Mouse (Mus musculus) neural tube, embryonic 15.5 days (tissue): ENCODE measurements around the gene Cela2a. TPM values are rescaled to one million over a fixed set of nuclear protein-coding genes. Genes with fewer than 3 reads are reported as not detected.

Source experiments
- ATAC-seq: fragments of 200-750 bp; cut with Nextera tagmentation; 2 replicates; pipeline ENCODE4 v1.8.0; 2017; ENCODE audit warnings: mild to moderate bottlenecking, moderate TSS enrichment, moderate library complexity; ENCODE audit not compliant: low FRiP score
- H3K27ac ChIP-seq: fragments of 300-500 bp; sonication (generic); replicated peaks from 2 replicates; pipeline ENCODE4 v1.5.1; 2015; ENCODE audit warnings: mild to moderate bottlenecking, inconsistent platforms
- H3K27me3 ChIP-seq: fragments of 300-500 bp; sonication (generic); replicated peaks from 2 replicates; pipeline ENCODE4 v1.6.1; 2015; ENCODE audit warnings: inconsistent platforms
- H3K36me3 ChIP-seq: fragments of 300-500 bp; sonication (generic); 2 replicates; pipeline ENCODE4 v1.6.1; 2015; ENCODE audit warnings: inconsistent platforms
- H3K4me1 ChIP-seq: fragments of 300-500 bp; sonication (generic); 2 replicates; pipeline ENCODE4 v1.6.1; 2015; ENCODE audit warnings: inconsistent platforms
- H3K4me2 ChIP-seq: fragments of 300-500 bp; sonication (generic); 2 replicates; pipeline ENCODE4 v1.6.1; 2015; ENCODE audit warnings: inconsistent platforms, mild to moderate bottlenecking, moderate library complexity
- H3K4me3 ChIP-seq: fragments of 300-500 bp; sonication (generic); replicated peaks from 2 replicates; pipeline ENCODE4 v1.5.1; 2015; ENCODE audit warnings: mild to moderate bottlenecking, inconsistent platforms
- H3K9ac ChIP-seq: fragments of 300-500 bp; sonication (generic); replicated peaks from 2 replicates; pipeline ENCODE4 v1.6.1; 2015; ENCODE audit warnings: mild to moderate bottlenecking, inconsistent platforms
- H3K9me3 ChIP-seq: fragments of 300-500 bp; sonication (generic); replicated peaks from 2 replicates; pipeline ENCODE4 v1.6.1; 2016; ENCODE audit warnings: inconsistent platforms
- WGBS: fragments of 180-500 bp; shearing (Covaris S2); methylation state at CpG from one replicate; pipeline ENCODE4 v1.1.7; 2015; ENCODE audit warnings: mixed read lengths; 5-methylcytosine and 5-hydroxymethylcytosine counted together
- polyA plus RNA-seq: library from polyadenylated mRNA; unstranded; fragments of >200 nt; fragmentation: Nextera tagmentation; extraction: Ambion mirVana; gene quantifications from 2 replicates; pipeline ENCODE4 v1.2.1, GENCODE M21; 2015

Cela2a gene
- polyA plus RNA-seq, result 1.3 TPM in 1 of 2 replicates, not detected in the other

DNA sequence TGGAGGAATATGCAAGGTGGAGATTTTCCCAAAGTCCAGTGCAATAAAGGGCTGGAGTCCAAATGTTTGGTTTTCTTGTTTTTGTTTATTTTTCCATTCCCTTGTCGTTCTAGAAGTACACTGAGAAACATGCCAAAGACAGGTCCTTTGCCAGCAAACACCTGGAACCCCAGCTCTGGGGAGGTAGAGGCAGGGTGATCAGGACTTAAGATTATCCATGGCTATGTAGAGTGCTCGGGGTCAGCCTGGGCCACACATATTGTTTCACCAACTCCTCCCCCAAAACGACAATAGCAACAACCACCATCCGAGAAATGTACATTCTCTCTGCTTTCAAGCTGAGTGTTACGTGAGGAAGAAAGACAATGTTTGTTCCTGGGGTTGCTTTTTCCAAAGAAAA, at the start of gene Cela2a:
Cela2a (minus strand) TSS at position 101 of the 400 bp plus-strand sequence.
- Histone ChIP-seq H3K9me3 (no peaks in the 10 kb centered on the region), H3K27ac (no peak within 1 kb of the TSS), H3K4me1 (no peaks in the 10 kb centered on the region), H3K9ac (no peak within 1 kb of the TSS), H3K27me3 (no peaks in the 10 kb centered on the region), H3K36me3 (no peaks in the 10 kb centered on the region), H3K4me2 (no peak within 1 kb of the TSS), H3K4me3 (no peak within 1 kb of the TSS)
- 56% methylated on average over 5 of the region's 5 CpGs for whole genome bisulfite sequencing
- no peak for ATAC-seq

DNA sequence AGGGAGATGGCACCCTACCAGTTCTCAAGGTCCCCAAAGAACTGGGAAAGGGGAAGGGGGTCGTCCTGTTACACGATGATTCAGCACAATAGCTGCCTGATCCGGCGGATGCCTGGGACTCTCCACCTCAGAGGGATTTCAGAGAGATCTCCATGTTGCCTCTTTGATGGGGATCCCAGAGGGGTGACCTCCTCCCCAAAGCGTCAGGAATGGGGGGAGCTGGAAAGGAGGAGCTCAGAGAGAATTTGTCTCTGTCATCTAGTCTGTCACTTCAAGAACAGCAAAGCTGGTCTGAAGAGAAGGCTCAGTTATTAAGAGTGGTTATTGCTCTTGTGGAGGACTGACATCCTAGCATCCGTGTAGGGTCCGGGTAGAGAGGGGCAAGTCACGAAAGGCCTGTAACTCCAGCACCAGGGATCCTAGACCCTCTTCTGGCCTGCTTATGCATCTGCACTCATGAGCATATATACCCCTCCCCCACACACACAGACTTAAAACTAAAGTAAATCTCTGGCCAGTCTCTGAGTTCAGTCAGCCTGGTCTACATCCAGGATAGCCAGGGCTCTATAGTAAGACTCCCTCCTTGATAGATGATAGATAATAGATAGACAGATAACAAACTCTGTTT, 49.6 kb upstream of the Cela2a start:
- Histone ChIP-seq H3K36me3 (no peaks in the 10 kb centered on the region), H3K4me1 (peaks cover 43% of the 10 kb centered on the region), H3K9ac (peak overlapping the region; percentile 72), H3K27me3 (no peaks in the 10 kb centered on the region), H3K27ac (peak overlapping the region; percentile 72), H3K9me3 (no peaks in the 10 kb centered on the region), H3K4me3 (peak overlapping the region; percentile 66), H3K4me2 (peak overlapping the region; percentile 75)
- peak; percentile 17; the same call in 1 of the 2 replicates for ATAC-seq
- 12% methylated on average over 8 of the region's 8 CpGs for WGBS

DNA sequence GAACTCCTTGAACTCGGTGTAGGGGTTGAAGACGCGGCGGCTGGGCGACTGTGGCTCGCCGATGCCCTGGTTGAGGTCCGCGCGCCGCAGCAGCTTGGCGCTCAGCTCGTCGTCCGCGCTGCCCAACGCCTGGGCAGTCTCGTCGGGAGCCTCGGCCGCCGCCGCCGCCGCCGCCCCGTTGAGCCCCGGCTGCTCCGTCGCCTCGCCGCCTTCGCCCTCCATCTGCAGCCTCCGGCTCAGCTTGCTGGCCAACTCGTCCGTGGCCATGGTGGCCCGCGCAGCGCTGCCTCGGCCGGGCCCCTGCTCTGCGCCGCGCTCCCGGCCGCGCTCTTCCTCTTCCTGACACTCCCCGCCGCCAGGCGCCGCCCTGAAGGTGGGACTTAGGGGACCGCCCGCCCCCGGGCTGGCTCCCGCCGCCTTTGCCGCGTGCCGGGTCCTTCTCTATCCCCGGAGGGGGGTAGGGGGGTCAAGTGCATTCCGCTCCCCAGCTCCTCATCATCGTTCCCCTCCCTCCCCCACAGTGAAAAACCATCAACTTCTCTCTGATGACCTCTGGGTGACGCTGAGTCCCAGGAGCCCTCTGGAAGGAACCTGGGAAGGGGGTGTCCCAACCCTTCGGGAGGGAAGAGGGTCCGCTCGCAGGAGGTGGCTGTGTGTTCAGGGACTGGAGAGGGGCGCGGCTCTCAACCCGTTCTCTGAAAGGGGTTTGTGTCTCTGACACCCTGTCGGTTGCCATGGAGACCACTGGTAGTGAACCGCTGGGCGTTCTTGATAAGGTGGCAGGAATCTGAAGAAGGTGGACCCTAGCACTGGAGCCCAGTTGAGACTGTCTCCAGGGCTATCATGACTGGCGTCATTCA, 48.9 kb upstream of the Cela2a start, which contains the start of gene Efhd2:
Efhd2 (minus strand) TSS at position 320 of the 860 bp plus-strand sequence.
- H3K4me3 ChIP-seq, result peak within 1 kb of the TSS; percentile 66
- H3K36me3 ChIP-seq, result no peaks in the 10 kb centered on the region
- peak; percentile 90 for ATAC-seq
- peak within 1 kb of the TSS; percentile 72 for H3K27ac ChIP-seq
- peaks cover 50% of the 10 kb centered on the region for H3K4me1 ChIP-seq
- H3K27me3 ChIP-seq, result no peaks in the 10 kb centered on the region
- no peaks in the 10 kb centered on the region for H3K9me3 ChIP-seq
- H3K4me2 ChIP-seq, result peak within 1 kb of the TSS; percentile 75
- H3K9ac ChIP-seq, result peak within 1 kb of the TSS; percentile 72
- WGBS, result under 1% methylated on average over 59 of the region's 73 CpGs

- H3K4me3 ChIP-seq, result peak overlapping the region; percentile 66
- no peaks in the 10 kb centered on the region for H3K9me3 ChIP-seq
- H3K4me2 ChIP-seq, result peak overlapping the region; percentile 75
- H3K4me1 ChIP-seq, result peaks cover 56% of the 10 kb centered on the region
- peak overlapping the region; percentile 72 for H3K9ac ChIP-seq
- no peaks in the 10 kb centered on the region for H3K36me3 ChIP-seq
- peak overlapping the region; percentile 72; the same call in 1 of the 2 replicates for H3K27ac ChIP-seq
- H3K27me3 ChIP-seq, result no peaks in the 10 kb centered on the region
- peak; percentile 28 for ATAC-seq
- 2% methylated on average over 19 of the region's 19 CpGs for WGBS
These were observed 48.2 kb upstream of the Cela2a start for GRCm38 (mm10) chr4:141874111-141874600.

GRCm38 (mm10) chr4:141872977-141873376, 47.0 kb upstream of the Cela2a start:
- 87% methylated on average over 9 of the region's 9 CpGs for WGBS
- peak overlapping the region; percentile 72 for H3K9ac ChIP-seq
- no peaks in the 10 kb centered on the region for H3K9me3 ChIP-seq
- H3K27me3 ChIP-seq, result no peaks in the 10 kb centered on the region
- peak overlapping the region; percentile 75 for H3K4me2 ChIP-seq
- H3K36me3 ChIP-seq, result no peaks in the 10 kb centered on the region
- peak overlapping the region; percentile 45; the same call in 1 of the 2 replicates for H3K27ac ChIP-seq
- H3K4me3 ChIP-seq, result peak overlapping the region; percentile 66
- no peak for ATAC-seq
- peaks cover 59% of the 10 kb centered on the region for H3K4me1 ChIP-seq

DNA sequence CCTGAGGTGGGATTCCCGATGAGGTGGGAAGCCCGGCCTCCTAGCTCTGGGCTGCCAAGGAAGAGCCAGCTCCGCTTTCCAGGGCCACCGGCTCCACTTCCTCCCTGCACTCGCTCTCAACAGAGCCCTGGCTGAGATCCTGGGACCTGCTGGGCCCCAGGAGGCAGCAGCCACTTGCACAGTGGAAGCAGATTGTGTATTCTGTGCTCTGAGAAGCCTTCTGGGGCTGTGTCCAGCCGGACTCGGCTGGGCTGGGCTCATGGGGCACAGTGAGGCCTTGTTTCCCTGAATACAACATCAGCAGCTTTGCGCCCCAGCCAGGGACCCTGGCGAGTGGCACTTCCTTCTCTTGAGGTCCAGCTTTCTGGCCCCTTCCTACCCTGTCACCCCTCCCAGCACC, 45.9 kb upstream of the Cela2a start:
- no peaks in the 10 kb centered on the region for H3K36me3 ChIP-seq
- H3K9me3 ChIP-seq, result no peaks in the 10 kb centered on the region
- no peak for ATAC-seq
- H3K4me3 ChIP-seq, result peak overlapping the region; percentile 66; the same call in 1 of the 2 replicates
- peak overlapping the region; percentile 28; the same call in 1 of the 2 replicates for H3K9ac ChIP-seq
- no peaks in the 10 kb centered on the region for H3K27me3 ChIP-seq
- H3K4me2 ChIP-seq, result peak overlapping the region; percentile 75
- peaks cover 69% of the 10 kb centered on the region for H3K4me1 ChIP-seq
- WGBS, result 43% methylated on average over 9 of the region's 9 CpGs
- peak overlapping the region; percentile 71 for H3K27ac ChIP-seq

GRCm38 (mm10) chr4:141871333-141871725, 45.4 kb upstream of the Cela2a start:
- Histone ChIP-seq H3K4me2 (peak overlapping the region; percentile 75), H3K4me1 (peaks cover 75% of the 10 kb centered on the region), H3K4me3 (0 out of 2 replicates have a peak overlapping the region, but pooled peaks have one; percentile 66), H3K27me3 (no peaks in the 10 kb centered on the region), H3K9ac (no peak overlapping the region), H3K9me3 (no peaks in the 10 kb centered on the region), H3K27ac (peak overlapping the region; percentile 71; the same call in 1 of the 2 replicates), H3K36me3 (no peaks in the 10 kb centered on the region)
- no peak for ATAC-seq
- 86% methylated on average over 3 of the region's 3 CpGs for WGBS

GRCm38 (mm10) chr4:141870666-141871332, 44.8 kb upstream of the Cela2a start:
- no peaks in the 10 kb centered on the region for H3K36me3 ChIP-seq
- 0 out of 2 replicates have a peak overlapping the region, but pooled peaks have one; percentile 6 for H3K27ac ChIP-seq
- H3K4me3 ChIP-seq, result no peak overlapping the region
- no peak overlapping the region for H3K9ac ChIP-seq
- H3K27me3 ChIP-seq, result no peaks in the 10 kb centered on the region
- 61% methylated on average over 11 of the region's 11 CpGs for WGBS
- H3K9me3 ChIP-seq, result no peaks in the 10 kb centered on the region
- H3K4me2 ChIP-seq, result peak overlapping the region; percentile 75
- no peak for ATAC-seq
- H3K4me1 ChIP-seq, result peaks cover 75% of the 10 kb centered on the region

DNA sequence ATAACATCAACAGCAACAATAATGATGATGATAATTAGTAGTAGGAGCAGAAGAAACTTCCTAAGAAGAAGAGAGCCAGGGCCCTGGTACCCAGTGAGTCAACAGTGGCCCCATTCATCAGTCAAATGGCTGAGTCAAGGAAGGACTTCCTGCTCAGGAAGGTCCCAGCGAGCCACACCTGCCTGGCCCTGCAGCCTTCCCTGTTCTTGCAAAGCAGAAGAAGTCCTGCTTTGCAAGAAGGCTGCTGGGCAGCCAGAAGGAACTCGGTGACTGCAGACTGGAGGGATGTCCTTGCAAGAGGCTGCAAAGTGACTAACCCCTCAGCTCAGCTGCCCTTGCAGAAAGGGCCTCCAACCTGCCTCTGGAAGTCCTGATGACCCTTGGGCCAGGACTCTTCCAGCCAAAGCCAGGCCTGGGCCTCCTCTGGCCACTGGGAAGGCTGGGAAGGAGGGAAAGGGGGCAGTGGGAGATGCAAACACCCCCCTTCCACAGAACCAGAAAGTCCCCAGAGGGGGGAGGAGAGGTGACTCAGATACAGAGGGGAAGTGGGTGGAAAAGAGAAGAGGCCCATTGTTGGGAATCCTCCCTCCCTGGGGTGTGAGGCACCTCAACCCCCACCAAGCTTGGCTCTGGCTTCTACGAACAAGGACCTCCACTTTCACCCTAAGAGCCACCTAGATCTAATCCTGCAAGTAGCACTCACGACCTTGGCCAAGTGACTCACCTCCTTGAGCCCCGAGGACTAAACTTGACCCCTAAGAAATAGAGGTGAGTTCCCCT, 43.7 kb upstream of the Cela2a start:
- Histone ChIP-seq H3K27ac (no peak overlapping the region), H3K4me2 (no peak overlapping the region), H3K4me3 (no peak overlapping the region), H3K9me3 (no peaks in the 10 kb centered on the region), H3K27me3 (no peaks in the 10 kb centered on the region), H3K36me3 (no peaks in the 10 kb centered on the region), H3K4me1 (peaks cover 71% of the 10 kb centered on the region), H3K9ac (no peak overlapping the region)
- ATAC-seq, result no peak
- WGBS, result 82% methylated on average over 5 of the region's 5 CpGs

GRCm38 (mm10) chr4:141868051-141868450, 42.1 kb upstream of the Cela2a start:
- Histone ChIP-seq H3K9ac (no peak overlapping the region), H3K36me3 (0 out of 2 replicates have a peak, but pooled peaks cover 3% of the 10 kb centered on the region), H3K4me2 (no peak overlapping the region), H3K9me3 (no peaks in the 10 kb centered on the region), H3K27me3 (no peaks in the 10 kb centered on the region), H3K4me1 (peaks cover 61% of the 10 kb centered on the region), H3K27ac (peak overlapping the region; percentile 75), H3K4me3 (no peak overlapping the region)
- WGBS, result 68% methylated on average over 10 of the region's 10 CpGs
- no peak for ATAC-seq
